Mouse (Mus musculus): ENCODE results near the gene Nexmif.
"Not testable (repeated sequence)": the region's sequence is repeated elsewhere in the genome, so short reads cannot be mapped to it uniquely, and the experiment has no call there.

Nexmif gene

DNA sequence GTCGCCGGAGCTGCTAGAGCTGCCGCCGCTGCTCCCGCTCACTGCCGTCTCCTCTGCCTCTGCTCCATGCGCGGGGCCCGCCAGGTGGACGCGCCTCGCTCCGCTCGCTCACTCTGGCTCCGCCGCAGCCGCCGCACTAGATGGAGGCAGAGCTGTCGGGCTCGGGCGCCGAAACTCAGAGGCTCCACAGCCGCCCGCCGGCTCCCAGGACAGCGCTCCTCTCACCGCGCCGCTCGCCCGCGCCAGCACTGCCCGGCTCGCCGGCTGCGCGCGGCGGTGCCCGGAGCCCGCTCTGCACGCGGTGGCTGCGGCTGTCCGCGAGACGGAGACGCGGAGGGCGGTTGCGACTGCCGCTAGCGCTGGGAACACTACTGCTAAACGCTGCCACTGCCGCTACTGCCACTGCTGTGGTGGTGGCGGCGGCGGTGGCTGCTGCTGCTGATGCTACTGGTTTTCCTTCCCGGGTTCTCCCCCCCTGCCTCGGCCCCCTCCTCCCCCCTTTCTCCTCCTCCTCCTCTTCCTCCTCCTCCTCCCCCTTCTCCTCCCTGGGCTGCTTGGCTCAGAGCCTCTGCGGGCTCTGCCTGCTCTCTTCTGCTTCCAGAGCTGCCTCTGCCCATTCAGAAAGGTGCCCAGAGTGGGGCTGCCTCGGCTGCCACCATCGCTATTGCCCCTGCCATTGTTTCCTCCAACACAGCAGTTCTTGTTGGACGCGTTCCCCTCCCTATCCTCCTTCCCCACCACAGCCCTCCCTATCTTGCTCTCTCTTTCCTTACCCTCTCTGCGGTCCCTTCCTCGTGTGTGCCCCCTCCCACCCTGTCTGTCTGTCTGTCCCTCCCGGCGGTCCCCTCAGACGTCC is at the start of gene Nexmif:
Gene Nexmif, minus strand, starts transcription at position 450 of the 856 bp plus-strand sequence.
- DNase-seq (ENCODE audit: extremely low read depth, insufficient read length, low spot score) = no peak

DNA sequence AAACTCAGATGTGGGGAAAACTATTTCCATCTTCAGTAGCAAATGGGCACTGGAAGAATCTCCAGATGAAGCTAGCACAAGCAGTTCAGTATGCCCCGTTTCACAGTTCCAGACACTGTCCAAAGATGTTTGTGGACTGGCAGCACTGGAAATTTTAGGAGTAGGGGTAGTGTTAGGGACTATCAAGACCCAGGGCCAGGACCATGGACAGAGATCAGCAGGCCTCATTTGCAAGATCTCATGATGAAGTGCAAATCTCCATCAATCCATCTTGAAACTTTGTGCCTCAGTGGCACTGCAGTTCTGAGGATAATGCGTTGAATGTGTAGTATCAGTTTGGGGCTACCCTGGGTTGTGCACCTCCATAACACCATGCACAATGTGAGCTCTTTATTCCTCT is 7.7 kb upstream of the Nexmif start:
- DNase-seq (ENCODE audit: extremely low read depth, insufficient read length, low spot score) = no peak

- no peak for DNase-seq (ENCODE audit: extremely low read depth, insufficient read length, low spot score)
These were observed 681 bp upstream of the Nexmif start for GRCm38 (mm10) chrX:104201592-104202139.

DNA sequence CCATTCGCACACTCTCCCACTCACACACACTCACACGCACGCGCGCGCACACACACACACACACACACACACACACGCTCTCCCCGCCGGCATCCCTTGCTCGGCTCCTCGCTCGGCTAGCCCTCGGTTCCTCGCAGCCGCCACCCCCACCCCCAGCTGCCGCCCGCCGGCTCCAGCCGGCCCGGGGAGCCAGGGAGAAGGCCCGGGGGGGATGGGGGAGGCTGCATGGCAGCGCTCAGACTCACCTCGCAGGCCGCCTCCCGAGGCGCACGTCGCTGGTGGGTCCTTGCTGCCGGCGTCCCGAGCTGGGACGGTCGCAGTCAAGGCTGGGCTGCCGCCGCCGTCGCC is 623 bp downstream of the Nexmif start:
- DNase-seq (ENCODE audit: extremely low read depth, insufficient read length, low spot score) = no peak

GRCm38 (mm10) chrX:104199611-104200387 is 1.2 kb downstream of the Nexmif start:
- peak; percentile 0 for DNase-seq (ENCODE audit: extremely low read depth, insufficient read length, low spot score)

GRCm38 (mm10) chrX:104199070-104199469 is 1.9 kb downstream of the Nexmif start:
- no peak for DNase-seq (ENCODE audit: extremely low read depth, insufficient read length, low spot score)

GRCm38 (mm10) chrX:104196561-104196960 is 4.4 kb downstream of the Nexmif start:
- DNase-seq (ENCODE audit: extremely low read depth, insufficient read length, low spot score) = no peak

GRCm38 (mm10) chrX:104179257-104179656 is 21.7 kb downstream of the Nexmif start:
- peak; percentile 1 for DNase-seq (ENCODE audit: extremely low read depth, insufficient read length, low spot score)

DNA sequence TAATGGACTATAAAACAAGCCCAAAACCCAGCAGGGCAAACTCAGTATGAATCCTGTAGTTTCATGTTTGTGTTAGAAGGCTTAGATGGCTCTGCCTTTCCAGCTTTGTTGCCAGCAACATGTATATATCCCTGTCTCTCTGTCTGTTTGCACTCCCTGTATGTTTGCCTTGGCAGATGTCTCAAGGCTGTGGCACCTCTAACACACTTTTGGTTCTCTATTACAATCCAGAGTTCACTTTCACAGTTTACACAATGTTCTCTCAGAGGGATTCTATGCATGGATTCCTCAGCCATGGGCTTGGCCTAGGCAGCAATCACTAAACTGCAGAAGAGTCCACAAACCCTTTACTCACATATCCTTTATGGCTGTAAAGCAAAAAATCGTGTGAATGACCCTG is 50.9 kb downstream of the Nexmif start:
- no peak for DNase-seq (ENCODE audit: extremely low read depth, insufficient read length, low spot score)

GRCm38 (mm10) chrX:104115266-104115665 is 85.7 kb downstream of the Nexmif start:
- DNase-seq (ENCODE audit: extremely low read depth, insufficient read length, low spot score) = not testable (repeated sequence)

GRCm38 (mm10) chrX:104114596-104114995 is 86.4 kb downstream of the Nexmif start:
- no peak for DNase-seq (ENCODE audit: extremely low read depth, insufficient read length, low spot score)

DNA sequence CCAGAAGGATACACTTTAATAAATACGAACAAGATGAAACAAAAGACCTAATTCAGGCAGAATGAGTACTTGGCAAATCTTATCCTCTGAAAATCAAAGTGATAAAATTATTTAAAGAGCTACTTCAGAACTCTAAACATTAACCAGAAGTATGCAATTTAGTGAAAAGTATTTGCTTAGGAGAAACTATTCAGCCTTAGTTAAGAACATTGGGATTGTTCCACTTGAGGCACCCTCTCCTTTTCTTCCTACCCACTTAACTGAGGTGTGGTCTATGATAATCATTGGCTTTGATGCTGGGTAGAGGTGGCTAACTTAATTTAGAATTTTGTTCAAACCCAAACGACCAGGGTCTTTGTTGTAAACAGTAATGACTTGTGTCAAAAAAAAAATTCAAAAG is 146.1 kb downstream of the Nexmif start:
- DNase-seq (ENCODE audit: extremely low read depth, insufficient read length, low spot score) = no peak

DNA sequence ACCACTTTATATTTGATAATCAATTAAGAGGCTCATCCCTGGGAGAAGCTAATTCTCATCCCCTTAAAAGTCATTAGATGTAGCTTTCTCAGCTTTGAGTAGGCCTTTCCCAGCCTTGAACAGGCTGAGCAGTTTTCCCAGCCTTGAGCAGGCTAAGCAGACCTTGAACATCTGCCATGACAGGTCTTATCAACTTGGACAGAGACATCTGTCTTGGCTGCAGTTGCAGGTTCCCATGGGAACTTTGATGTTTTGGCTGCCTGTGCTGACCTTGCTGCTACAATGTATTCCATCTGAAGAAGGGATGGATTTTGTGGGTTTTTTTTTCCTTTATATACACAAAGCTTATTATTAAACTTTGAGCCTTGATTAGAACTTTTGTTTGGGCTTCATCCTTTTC is 160.7 kb downstream of the Nexmif start:
- DNase-seq (ENCODE audit: extremely low read depth, insufficient read length, low spot score) = no peak

DNA sequence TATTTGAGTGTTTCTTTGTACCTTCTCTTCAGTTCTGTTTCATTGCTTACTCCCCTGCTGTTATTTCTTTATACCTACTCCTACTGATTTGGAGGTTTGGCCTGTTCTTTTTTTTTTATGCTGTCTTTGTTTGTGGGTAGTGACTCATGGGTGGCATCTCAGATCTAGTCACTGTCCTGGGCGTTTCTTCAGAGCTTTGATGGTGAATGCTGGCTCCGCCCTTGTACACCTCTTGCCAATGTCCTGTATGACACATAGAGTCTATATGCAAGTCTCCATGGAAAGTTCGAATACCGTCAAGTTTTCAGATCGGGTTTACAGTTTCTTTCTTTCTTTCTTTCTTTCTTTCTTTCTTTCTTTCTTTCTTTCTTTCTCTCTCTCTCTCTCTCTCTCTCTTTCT is 167.1 kb downstream of the Nexmif start:
- no peak for DNase-seq (ENCODE audit: extremely low read depth, insufficient read length, low spot score)

DNA sequence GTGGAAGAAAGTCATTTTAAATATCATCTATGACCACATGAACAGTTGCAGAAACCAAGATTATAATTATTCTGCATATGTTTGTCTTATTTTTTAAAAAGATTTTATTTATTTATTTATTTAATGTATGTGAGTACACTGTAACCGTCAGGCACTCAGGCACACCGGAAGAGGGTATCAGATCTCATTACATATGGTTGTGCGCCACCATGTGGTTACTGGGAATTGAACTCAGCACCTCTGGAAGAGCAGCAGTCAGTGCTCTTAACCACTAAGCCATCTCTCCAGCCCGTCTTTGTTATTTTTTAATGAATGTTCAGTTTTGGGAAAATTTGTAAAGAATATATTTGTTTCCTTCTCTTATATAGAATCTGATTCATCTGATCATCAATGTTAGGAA is 168.2 kb downstream of the Nexmif start:
- DNase-seq (ENCODE audit: extremely low read depth, insufficient read length, low spot score) = no peak
